Mouse (Mus musculus) splenic B cell, adult 2 months (primary cell): ENCODE results near the gene C8g.

Experiments
- DNase-seq: peaks from one replicate; pipeline ENCODE4 v3.0.0-alpha.2; 2011; ENCODE audit warnings: low read depth, low spot score
- H3K27me3 ChIP-seq: 2 replicates; pipeline ENCODE4 v1.6.1; 2012; ENCODE audit warnings: mild to moderate bottlenecking, low read length, moderate library complexity, mixed read lengths; ENCODE audit not compliant: control insufficient read depth, poor library complexity, insufficient read depth, severe bottlenecking
- H3K36me3 ChIP-seq: 2 replicates; pipeline ENCODE4 v1.6.1; 2012; ENCODE audit warnings: mild to moderate bottlenecking, low read length, moderate library complexity, mixed read lengths; ENCODE audit not compliant: control insufficient read depth, poor library complexity, insufficient read depth, severe bottlenecking

Gene C8g

DNA sequence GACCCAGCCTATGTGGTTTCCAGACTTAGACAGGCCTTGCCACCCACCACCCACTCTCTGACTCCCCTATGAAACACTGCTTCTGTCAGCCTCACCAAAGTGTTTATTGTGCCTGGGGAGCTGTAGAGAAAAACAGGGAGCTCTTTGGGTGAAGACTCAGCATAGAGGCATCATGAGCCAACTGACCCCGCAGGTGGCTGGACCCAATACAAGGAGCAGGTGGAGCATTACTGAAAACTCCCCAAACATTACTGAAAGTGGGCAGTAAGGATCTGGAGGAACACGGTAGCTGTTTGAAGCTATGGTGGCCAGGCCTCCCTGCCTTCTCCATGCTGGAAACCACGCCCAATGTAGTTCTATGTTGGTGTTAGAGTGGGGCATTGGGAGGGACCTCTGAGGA is 37.9 kb downstream of the C8g start:
- Histone ChIP-seq H3K27me3 (no peaks in the 10 kb centered on the region), H3K36me3 (no peaks in the 10 kb centered on the region)
- DNase-seq: no peak

DNA sequence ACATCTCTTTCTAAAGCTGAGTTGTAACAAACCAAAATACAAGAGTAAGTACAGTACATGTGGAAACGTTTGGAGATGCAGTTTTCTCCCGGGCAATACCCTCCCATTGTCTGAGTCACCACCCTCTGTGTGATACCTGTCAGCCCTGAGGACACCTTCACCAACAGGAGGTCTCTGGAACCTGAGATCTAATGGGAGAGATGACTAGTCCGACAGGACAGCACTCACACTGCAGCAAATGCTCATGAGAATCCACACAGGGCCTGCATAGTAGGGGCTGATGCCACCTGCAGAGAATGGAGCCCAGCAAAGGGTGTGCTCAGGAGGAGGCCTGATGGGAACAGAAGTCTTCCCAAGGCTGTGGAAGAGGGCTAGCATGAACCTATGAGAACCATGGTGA is 40.1 kb downstream of the C8g start:
- no peaks in the 10 kb centered on the region for H3K27me3 ChIP-seq
- no peak for DNase-seq
- no peaks in the 10 kb centered on the region; the same call in 1 of the 2 replicates for H3K36me3 ChIP-seq

DNA sequence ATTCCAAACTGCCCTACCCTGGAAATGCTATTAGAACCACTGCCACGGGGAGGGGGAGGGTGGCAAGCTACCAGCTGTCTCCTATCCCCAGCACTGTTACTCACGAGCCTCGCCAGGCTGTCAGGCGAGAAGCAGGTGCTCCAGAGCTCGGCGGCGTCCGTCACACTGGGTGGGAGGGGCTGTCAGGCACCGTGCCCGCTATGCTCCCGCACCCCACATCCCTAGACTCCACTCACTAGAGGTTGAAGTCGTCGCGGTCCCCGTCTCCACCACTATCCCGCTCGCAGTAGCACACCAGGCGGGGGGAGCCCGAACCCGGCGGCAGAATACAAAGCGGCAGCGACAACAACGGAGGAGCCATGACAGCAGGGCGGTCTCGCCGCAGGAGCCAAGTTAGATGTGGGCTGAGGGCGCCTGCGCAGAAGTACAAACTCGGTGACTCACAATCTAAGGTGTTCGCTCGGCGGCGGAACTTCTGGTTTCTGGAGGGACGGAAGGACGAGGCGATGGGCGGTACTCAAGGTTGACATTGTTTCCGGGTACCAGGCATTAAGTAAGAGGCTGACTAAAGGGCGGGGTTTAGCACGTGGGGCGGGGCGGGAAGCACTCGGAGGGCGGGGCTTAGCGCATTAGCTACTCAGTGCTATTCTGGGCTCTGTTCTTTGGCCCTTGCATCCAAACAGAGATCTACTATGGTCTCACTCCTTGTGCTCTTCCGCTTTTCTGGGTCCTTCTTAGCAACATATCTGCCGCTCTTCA is 40.8 kb downstream of the C8g start, which contains the start of gene Paxx:
TSS of gene Paxx (minus strand) at position 544 of the 759 bp plus-strand sequence.
- Histone ChIP-seq H3K36me3 (no peaks in the 10 kb centered on the region; the same call in 1 of the 2 replicates), H3K27me3 (no peaks in the 10 kb centered on the region)
- peak; percentile 100 for DNase-seq

DNA sequence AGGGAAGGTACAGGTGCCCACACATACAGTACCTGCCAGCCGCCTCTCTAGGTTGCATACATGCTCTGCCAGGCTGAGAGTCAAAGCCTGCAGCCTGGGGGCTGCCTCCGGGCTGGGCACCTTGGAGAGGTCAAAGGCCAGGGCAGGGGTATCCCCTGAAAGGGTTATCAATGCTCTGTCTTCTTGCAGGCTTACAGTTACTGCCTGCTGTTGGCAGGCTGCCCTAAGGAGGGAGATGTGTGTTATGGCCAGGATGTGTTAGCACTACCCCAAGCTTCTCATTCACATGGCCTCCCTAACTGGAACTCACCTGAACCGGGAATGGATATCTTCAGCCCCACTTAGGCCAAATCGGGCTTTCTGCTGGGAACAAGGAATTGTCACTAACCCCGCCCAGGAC is 41.4 kb downstream of the C8g start:
- Histone ChIP-seq H3K36me3 (no peaks in the 10 kb centered on the region; the same call in 1 of the 2 replicates), H3K27me3 (no peaks in the 10 kb centered on the region)
- DNase-seq: no peak

DNA sequence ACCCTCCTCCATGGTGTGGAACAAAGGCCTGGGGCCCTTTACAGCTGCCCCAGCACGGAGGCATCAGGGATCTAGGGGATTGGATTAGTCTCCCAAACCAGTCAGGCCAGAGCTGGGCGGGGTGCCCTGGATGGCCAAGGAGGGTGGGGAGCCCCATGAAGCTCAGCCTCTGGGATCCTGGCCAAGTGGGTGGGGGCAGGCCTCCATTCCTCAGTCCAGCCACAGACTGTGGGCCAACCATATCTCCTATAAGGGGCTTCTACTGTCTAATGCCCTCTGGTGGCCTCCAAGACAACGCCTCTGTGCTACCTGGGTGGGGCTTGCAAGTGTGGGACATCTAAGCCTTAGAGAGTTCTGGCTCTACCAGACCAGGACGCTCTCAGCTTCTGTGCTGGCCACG is 42.6 kb downstream of the C8g start:
- no peaks in the 10 kb centered on the region for H3K27me3 ChIP-seq
- H3K36me3 ChIP-seq: no peaks in the 10 kb centered on the region; the same call in 1 of the 2 replicates
- DNase-seq: no peak

DNA sequence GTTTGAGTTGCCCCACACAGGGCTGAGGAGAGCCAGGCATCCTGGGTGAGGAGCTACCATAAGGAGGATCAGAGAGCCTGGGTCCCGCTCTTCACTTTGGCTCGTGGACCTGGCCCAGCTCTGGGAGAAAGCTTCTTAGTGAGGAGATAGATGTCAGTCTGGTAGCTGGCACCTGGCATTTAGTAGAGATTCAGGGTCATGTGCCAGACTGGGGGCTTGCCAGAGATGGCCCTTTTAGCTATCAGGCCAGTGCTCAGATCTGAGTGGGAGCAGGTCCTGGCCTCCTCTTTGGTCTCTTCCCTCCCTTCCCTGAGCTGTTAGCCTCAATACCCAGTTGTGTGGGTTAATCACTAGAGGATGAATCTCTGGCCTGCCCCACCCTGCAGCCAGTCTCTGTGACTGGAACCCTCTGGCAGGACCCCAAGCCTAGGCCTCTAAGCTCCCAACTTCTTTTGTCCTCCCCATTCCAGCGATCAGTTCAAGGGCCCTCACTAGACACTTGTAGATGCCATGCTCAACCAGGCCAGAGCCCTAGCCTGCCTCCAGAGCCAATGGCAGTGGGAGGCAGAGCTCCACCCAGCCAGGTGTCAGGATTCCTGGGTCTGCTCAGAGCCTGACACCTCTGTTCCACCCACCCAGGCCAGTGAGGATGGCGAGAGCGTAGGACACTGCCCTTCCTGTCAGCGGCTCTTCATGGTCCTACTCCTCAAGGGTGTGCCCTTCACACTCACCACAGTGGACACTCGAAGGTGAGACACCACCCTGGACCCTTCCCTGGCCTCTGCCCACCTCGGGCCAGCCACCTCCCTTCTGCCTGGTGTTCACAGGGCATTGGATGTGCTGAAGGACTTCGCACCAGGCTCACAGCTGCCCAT is 44.3 kb downstream of the C8g start:
- H3K27me3 ChIP-seq: no peaks in the 10 kb centered on the region

DNA sequence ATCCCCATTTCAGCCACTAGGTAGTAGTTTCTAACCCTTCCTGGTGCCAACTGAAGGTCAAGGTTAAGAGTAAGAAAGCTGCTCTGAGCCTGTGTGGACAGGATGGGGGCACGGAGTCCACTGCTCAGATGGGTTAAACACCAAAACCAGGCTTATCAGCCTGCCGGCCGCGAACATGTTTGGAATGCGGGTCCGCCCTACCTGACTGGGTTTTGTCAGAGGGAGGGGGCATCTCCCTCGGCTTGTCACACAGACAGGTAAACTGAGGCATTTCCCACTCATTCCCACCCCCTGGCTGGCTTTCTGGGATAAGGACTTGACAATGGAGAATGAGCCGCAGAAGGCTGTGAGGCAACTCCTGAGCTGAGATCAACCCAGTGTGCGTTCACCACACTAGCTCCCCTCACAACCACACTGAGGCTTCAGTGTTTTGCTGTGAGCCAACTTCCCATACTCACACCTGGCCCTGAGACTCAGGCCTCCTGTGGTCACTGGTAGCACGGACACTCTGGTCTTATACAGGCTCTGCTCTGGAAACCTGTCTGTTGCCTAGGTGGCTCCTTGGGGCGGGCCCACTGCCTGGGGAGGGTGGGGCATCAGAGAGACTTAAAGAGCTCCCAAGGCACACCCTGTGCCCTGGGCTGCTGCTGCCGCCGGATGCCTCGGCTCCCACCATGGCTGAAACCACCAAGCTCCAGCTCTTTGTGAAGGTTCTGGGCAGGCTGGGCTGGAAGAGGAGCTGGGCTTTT is 45.1 kb downstream of the C8g start, which contains the start of gene Clic3:
TSS of gene Clic3 (plus strand) at position 634 of the 749 bp plus-strand sequence.
- DNase-seq: no peak
- Histone ChIP-seq H3K36me3 (no peaks in the 10 kb centered on the region; the same call in 1 of the 2 replicates), H3K27me3 (no peaks in the 10 kb centered on the region)

More for the DNA sequence above, 44.3 kb downstream of the C8g start:
- no peaks in the 10 kb centered on the region; the same call in 1 of the 2 replicates for H3K36me3 ChIP-seq
- no peak for DNase-seq

DNA sequence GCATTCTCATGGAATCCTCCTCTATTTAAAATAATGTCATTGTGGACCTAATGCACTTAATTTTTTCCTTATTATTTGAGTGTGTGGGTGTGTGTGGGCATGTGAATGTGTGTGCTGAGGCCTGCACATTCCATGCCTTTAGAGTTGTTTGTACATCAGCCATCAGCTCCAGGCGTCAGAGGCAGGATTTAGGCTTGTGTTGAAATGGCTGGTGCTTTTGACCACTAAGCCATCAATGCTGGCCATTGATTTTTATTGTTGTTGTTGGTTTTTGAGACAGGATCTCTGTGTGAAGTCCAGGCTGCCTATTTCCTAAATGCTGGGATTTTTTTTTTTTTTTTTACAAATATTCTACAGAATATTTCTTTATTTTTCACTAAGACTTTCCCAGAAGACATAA is 48.6 kb downstream of the C8g start:
- H3K36me3 ChIP-seq: no peaks in the 10 kb centered on the region; the same call in 1 of the 2 replicates
- no peak for DNase-seq
- H3K27me3 ChIP-seq: no peaks in the 10 kb centered on the region

DNA sequence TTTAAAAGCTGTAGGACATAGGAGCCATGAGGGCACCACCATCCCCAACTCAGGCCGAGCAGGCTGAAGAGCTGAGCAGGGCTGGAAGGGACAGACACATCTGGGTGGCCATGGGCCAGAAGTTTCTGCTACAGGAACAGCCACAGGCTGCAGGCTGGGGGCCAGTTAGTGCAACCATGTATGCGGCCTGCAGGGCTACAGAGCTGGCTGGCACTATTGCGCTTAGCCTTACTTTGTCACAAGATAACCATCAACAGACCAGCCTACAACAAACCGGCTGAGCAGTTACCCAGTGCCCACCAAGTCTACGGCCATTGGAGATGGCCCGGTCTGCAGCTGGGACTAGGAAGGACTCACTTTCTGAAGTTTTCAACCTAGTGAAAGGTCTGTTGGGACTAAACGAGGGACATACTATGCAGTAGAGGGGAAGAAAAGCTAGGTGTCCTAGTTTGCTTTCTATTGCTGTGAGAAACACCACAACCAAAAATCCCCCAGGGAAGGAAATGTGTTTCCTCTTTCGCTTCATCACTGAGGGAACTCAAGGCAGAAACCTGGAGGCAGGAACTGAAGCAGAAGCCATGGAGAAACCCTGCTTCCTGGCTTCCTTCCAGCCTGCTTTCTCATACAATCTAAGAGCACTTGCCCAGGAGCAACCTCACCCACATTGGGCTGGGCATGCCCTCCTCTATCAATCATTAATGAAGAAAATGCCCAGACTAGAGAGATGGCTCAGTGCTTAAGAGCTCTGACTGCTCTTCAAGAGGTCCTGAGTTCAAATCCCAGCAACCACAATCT is 50.5 kb downstream of the C8g start:
- H3K27me3 ChIP-seq: no peaks in the 10 kb centered on the region
- no peak for DNase-seq
- no peaks in the 10 kb centered on the region; the same call in 1 of the 2 replicates for H3K36me3 ChIP-seq
